Mouse (Mus musculus) embryonic facial prominence, embryonic 14.5 days (tissue): ENCODE measurements at regions not wholly inside any gene's neighbourhood (a gene's known extent, or its start where the extent isn't known, plus 50 kb on each side); places are given as distances from the start of the nearest gene placed in this dataset.

Source experiments
- ATAC-seq: fragments of 200-750 bp; cut with Nextera tagmentation; 2 replicates; pipeline ENCODE4 v1.8.0; 2017; ENCODE audit warnings: low read depth, moderate number of reproducible peaks, moderate TSS enrichment
- DNase-seq: peaks from one replicate; pipeline ENCODE4 v3.0.0-alpha.2; 2015; ENCODE audit warnings: low spot score
- H3K27ac ChIP-seq: fragments of 300-500 bp; sonication (generic); replicated peaks from 2 replicates; pipeline ENCODE4 v1.5.1; 2014; ENCODE audit warnings: low read depth, mild to moderate bottlenecking, low read length, moderate library complexity
- H3K27me3 ChIP-seq: fragments of 300-500 bp; sonication (generic); replicated peaks from 2 replicates; pipeline ENCODE4 v1.6.1; 2014; ENCODE audit warnings: low read length; ENCODE audit not compliant: control insufficient read depth, insufficient read depth
- H3K36me3 ChIP-seq: fragments of 300-500 bp; sonication (generic); 2 replicates; pipeline ENCODE4 v1.6.1; 2014; ENCODE audit warnings: low read length, mixed read lengths; ENCODE audit not compliant: control insufficient read depth, insufficient read depth
- H3K4me1 ChIP-seq: fragments of 300-500 bp; sonication (generic); 2 replicates; pipeline ENCODE4 v1.6.1; 2014; ENCODE audit warnings: antibody characterized with exemption, low read length; ENCODE audit not compliant: control insufficient read depth, insufficient read depth
- H3K4me2 ChIP-seq: fragments of 300-500 bp; sonication (generic); 2 replicates; pipeline ENCODE4 v1.6.1; 2014; ENCODE audit warnings: low read depth, mild to moderate bottlenecking, low read length, moderate library complexity, mixed read lengths
- H3K4me3 ChIP-seq: fragments of 300-500 bp; sonication (generic); 2 replicates; pipeline ENCODE4 v1.5.1; 2014; ENCODE audit warnings: low read depth, mild to moderate bottlenecking, low read length
- H3K9ac ChIP-seq: fragments of 300-500 bp; sonication (generic); 2 replicates; pipeline ENCODE4 v1.6.1; 2014; ENCODE audit warnings: low read depth, mild to moderate bottlenecking, low read length, moderate library complexity, mixed read lengths
- H3K9me3 ChIP-seq: fragments of 300-500 bp; sonication (generic); 2 replicates; pipeline ENCODE4 v1.6.1; 2016; ENCODE audit warnings: low read length; ENCODE audit not compliant: control insufficient read depth
- WGBS: fragments of 180-500 bp; shearing (Covaris S2); extraction: QIAGEN DNeasy Blood & Tissue Kit; methylation state at CpG from one replicate; pipeline ENCODE4 v1.1.7; 2014; 5-methylcytosine and 5-hydroxymethylcytosine counted together

DNA sequence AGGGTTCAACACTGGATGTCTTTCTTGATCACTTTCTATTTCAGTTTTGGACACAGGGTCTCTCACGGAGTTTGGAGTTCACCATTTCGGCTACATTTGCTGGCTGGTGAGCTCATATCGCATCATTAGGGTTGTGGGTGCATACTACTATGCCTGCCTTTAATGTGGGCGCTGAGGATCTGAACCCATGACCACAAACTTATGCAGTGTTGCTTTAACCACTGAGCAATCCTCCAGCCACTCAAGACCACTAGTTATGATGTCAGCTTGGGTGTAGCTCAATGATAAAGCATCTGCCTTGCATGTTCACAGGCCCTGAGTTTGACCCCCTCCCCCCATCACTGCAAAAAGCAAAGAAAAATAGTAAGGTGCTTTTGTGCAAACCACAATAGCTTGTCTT, 178.8 kb upstream of the Ado start:
- ATAC-seq (no peak), DNase-seq (no peak)
- Histone ChIP-seq H3K4me1 (no peaks in the 10 kb centered on the region), H3K9me3 (no peaks in the 10 kb centered on the region), H3K27ac (no peak overlapping the region), H3K36me3 (no peaks in the 10 kb centered on the region), H3K9ac (no peak overlapping the region), H3K27me3 (no peaks in the 10 kb centered on the region), H3K4me3 (no peak overlapping the region), H3K4me2 (no peak overlapping the region)
- 91% methylated on average over 4 of the region's 4 CpGs for WGBS

DNA sequence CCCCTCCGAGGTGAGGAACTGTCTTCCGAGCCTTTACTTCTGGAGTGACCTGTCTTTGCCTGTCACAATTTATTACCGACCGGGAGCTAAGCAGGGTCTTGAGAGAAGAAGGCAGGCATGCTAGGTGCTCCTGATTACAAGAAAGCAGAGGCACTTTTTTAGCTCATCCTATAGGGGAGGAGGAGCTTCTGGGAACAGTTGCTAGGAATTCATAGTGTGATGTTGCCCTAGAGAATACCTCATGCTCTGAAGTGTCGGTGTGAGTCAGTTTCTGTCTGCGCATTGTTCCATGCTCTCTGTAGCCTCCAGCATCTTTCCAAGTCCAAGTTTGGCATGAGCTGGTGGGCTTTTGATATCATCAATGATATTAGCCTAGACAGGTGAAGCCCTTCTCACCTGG, 178.0 kb upstream of the Ado start:
- H3K36me3 ChIP-seq: no peaks in the 10 kb centered on the region
- H3K27me3 ChIP-seq: no peaks in the 10 kb centered on the region
- 89% methylated on average over 6 of the region's 6 CpGs for WGBS
- H3K9ac ChIP-seq: no peak overlapping the region
- H3K9me3 ChIP-seq: no peaks in the 10 kb centered on the region
- no peak for DNase-seq
- no peak for ATAC-seq
- no peak overlapping the region for H3K27ac ChIP-seq
- no peak overlapping the region for H3K4me3 ChIP-seq
- H3K4me2 ChIP-seq: no peak overlapping the region
- no peaks in the 10 kb centered on the region for H3K4me1 ChIP-seq

DNA sequence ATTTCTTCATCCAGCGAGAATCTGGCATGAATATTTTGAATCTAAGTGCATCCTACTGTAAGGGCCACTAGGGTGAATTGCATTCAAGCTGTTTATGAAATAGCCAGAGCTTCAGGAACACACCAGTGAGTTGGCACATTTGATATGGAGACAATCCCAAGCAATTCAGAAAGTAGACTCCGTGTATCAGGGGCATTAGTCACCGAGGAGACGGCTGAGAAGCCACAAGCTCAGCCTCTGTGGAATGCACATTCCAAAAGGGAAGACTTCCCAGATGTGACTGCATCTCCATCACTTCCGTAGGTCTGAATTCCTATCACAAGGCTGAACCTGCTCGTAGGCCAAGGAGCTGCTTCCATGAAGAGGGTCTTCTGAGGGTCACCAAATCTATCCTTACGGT, 177.6 kb upstream of the Ado start:
- 74% methylated on average over 7 of the region's 7 CpGs for WGBS
- no peak overlapping the region for H3K4me2 ChIP-seq
- no peak overlapping the region for H3K4me3 ChIP-seq
- DNase-seq (no peak), ATAC-seq (no peak)
- no peaks in the 10 kb centered on the region for H3K27me3 ChIP-seq
- H3K27ac ChIP-seq: no peak overlapping the region
- H3K9me3 ChIP-seq: no peaks in the 10 kb centered on the region
- H3K36me3 ChIP-seq: no peaks in the 10 kb centered on the region
- H3K4me1 ChIP-seq: no peaks in the 10 kb centered on the region
- H3K9ac ChIP-seq: no peak overlapping the region

- H3K36me3 ChIP-seq: no peaks in the 10 kb centered on the region
- H3K4me3 ChIP-seq: no peak overlapping the region
- no peaks in the 10 kb centered on the region for H3K9me3 ChIP-seq
- no peak overlapping the region for H3K9ac ChIP-seq
- H3K27ac ChIP-seq: no peak overlapping the region
- ATAC-seq (no peak), DNase-seq (peak; percentile 64)
- H3K27me3 ChIP-seq: no peaks in the 10 kb centered on the region
- no peak overlapping the region for H3K4me2 ChIP-seq
- WGBS: 32% methylated on average over 5 of the region's 5 CpGs
- no peaks in the 10 kb centered on the region for H3K4me1 ChIP-seq
Measured at GRCm38 (mm10) chr10:67721787-67722186, 173.0 kb upstream of the Ado start.

DNA sequence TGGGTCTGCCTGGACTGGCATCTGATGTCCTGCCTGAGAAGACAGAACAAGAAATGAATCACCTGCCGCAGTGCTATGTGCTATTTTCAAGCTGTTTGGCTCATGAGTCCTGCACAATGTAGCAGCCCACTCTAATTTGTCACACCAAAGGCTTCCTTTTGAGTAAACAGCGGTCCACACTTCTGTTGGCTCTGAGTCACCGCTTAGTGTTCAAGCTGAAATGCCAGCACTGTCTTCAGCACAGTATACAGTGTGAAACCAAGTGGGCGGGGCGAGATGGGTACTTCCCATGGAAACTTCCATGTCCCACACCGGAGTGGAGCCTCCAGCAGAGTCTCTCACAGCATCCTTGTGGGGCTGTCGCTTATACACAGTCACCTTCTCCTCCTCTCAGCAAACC, 168.8 kb upstream of the Ado start:
- no peaks in the 10 kb centered on the region for H3K27me3 ChIP-seq
- no peaks in the 10 kb centered on the region for H3K4me1 ChIP-seq
- WGBS: 87% methylated on average over 7 of the region's 7 CpGs
- no peak overlapping the region for H3K9ac ChIP-seq
- no peaks in the 10 kb centered on the region for H3K36me3 ChIP-seq
- H3K9me3 ChIP-seq: no peaks in the 10 kb centered on the region
- H3K27ac ChIP-seq: no peak overlapping the region
- DNase-seq (no peak), ATAC-seq (no peak)
- no peak overlapping the region for H3K4me3 ChIP-seq
- H3K4me2 ChIP-seq: no peak overlapping the region

DNA sequence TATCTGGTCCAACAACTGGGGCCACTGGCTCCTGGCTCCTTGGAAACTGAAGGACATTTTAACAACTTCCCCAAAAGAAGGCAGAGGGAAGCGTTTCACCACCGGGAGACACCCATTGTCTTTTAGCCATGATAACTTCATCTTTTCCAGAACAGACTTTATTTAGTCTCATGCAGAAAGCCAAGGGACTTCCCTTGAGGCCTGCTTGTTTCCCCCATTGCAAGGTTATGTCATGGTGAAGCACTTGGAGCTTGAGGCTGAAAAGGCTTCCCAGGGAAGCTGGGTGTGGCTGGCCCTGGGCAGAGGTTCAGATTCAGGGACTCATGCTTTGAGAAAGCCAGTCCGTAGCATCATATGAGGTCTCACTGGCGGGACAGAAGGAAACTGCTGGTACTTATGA, 166.3 kb upstream of the Ado start:
- H3K27ac ChIP-seq: no peak overlapping the region
- no peaks in the 10 kb centered on the region for H3K4me1 ChIP-seq
- ATAC-seq: no peak
- H3K36me3 ChIP-seq: no peaks in the 10 kb centered on the region
- H3K4me3 ChIP-seq: no peak overlapping the region
- H3K9ac ChIP-seq: no peak overlapping the region
- H3K27me3 ChIP-seq: no peaks in the 10 kb centered on the region
- no peak overlapping the region for H3K4me2 ChIP-seq
- DNase-seq: no peak
- WGBS: 93% methylated on average over 4 of the region's 4 CpGs
- H3K9me3 ChIP-seq: no peaks in the 10 kb centered on the region

DNA sequence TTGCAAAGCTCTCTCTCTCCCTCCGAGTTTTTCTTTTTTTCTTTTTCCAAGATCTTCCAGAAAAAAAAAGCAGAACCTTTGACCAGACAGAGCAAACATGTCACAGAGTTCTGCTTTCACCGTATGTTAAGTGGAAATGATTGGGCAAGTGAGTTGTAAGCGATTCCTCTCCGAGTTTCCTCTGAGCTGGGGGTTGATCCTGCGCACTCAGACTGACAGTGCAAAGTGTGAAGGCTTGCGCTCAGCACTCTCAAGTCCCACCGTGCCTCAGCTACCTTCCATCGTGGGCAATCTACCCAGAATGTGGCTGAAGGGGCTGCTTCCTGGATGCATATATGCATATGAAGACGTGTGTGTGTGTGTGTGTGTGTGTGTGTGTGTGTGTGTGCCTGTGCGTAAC, 164.3 kb upstream of the Ado start:
- Histone ChIP-seq H3K9ac (no peak overlapping the region), H3K4me3 (no peak overlapping the region), H3K27ac (no peak overlapping the region), H3K36me3 (no peaks in the 10 kb centered on the region), H3K4me2 (no peak overlapping the region), H3K4me1 (no peaks in the 10 kb centered on the region), H3K27me3 (no peaks in the 10 kb centered on the region), H3K9me3 (no peaks in the 10 kb centered on the region)
- no peak for DNase-seq
- ATAC-seq: no peak
- WGBS: 87% methylated on average over 10 of the region's 10 CpGs

GRCm38 (mm10) chr10:67712665-67713064, 163.9 kb upstream of the Ado start:
- DNase-seq: no peak
- H3K4me1 ChIP-seq: no peaks in the 10 kb centered on the region
- 76% methylated on average over 6 of the region's 6 CpGs for WGBS
- no peaks in the 10 kb centered on the region for H3K27me3 ChIP-seq
- no peak overlapping the region for H3K4me3 ChIP-seq
- no peak overlapping the region for H3K27ac ChIP-seq
- no peak for ATAC-seq
- H3K36me3 ChIP-seq: no peaks in the 10 kb centered on the region
- no peak overlapping the region for H3K4me2 ChIP-seq
- H3K9me3 ChIP-seq: no peaks in the 10 kb centered on the region
- H3K9ac ChIP-seq: no peak overlapping the region

DNA sequence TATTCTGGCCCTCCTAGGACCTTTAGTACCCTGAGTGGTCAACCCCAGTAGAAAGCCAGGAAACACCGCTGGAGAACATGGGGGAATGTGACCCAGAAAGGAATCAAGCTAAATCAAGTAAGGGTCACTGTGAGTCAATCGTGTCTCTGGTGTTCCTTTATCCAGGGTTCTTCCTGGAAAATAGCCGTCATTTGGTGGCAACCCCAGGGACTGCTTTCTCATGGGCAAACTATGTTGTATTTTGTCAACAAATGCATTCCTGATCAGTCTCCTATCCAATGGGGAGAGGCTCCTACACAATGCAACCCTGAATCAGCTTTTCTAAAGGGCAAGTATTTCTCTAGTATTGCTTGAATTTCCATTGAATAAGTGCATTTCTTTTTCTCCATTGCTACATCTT, 163.2 kb upstream of the Ado start:
- H3K36me3 ChIP-seq: no peaks in the 10 kb centered on the region
- WGBS: 90% methylated on average over 3 of the region's 3 CpGs
- H3K9me3 ChIP-seq: no peaks in the 10 kb centered on the region
- ATAC-seq (no peak), DNase-seq (no peak)
- no peaks in the 10 kb centered on the region for H3K27me3 ChIP-seq
- no peak overlapping the region for H3K4me2 ChIP-seq
- no peak overlapping the region for H3K9ac ChIP-seq
- H3K4me1 ChIP-seq: no peaks in the 10 kb centered on the region
- no peak overlapping the region for H3K4me3 ChIP-seq
- H3K27ac ChIP-seq: no peak overlapping the region
